Mouse (Mus musculus): Measurements from ENCODE around the gene Bcl2l10.

The Bcl2l10 gene

GRCm38 (mm10) chr9:75400639-75401038, 53.1 kb downstream of the Bcl2l10 start:
- DNase-seq (ENCODE audit: low spot score in 2 of 2) = no peak

Measured in urinary bladder, adult 18-20 months (tissue).